Mouse (Mus musculus) cortical plate, adult 2 months (tissue): ENCODE data around the gene March8. TPM values are rescaled to one million over a fixed set of nuclear protein-coding genes. Genes with fewer than 3 reads are reported as not detected.
"Not testable (repeated sequence)": the region's sequence is repeated elsewhere in the genome, so short reads cannot be mapped to it uniquely, and the experiment has no call there.

Experiments used
- H3K27ac ChIP-seq: fragments of 200-500 bp; 2 replicates; pipeline ENCODE4 v1.5.1; 2012; ENCODE audit warnings: low read length, control low read depth, inconsistent platforms; ENCODE audit not compliant: insufficient read depth
- H3K4me1 ChIP-seq: fragments of 200-500 bp; 2 replicates; pipeline ENCODE4 v1.6.1; 2011; ENCODE audit warnings: low read length; ENCODE audit not compliant: control insufficient read depth, insufficient read depth
- H3K4me3 ChIP-seq: fragments of 200-500 bp; 2 replicates; pipeline ENCODE4 v1.5.1; 2011; ENCODE audit warnings: mild to moderate bottlenecking, low read length, control low read depth; ENCODE audit not compliant: insufficient read depth
- CTCF ChIP-seq: fragments of 200-500 bp; IDR thresholded peaks from 2 replicates; pipeline ENCODE4 v1.5.1; 2011; ENCODE audit warnings: mild to moderate bottlenecking, control low read depth, low read length; ENCODE audit not compliant: insufficient read depth; ENCODE audit errors: extremely low read depth
- POLR2A ChIP-seq: fragments of 200-500 bp; IDR thresholded peaks from 2 replicates; pipeline ENCODE4 v1.6.1; 2011; ENCODE audit warnings: mild to moderate bottlenecking, low read length, control low read depth; ENCODE audit not compliant: insufficient read depth; ENCODE audit errors: extremely low read depth
- polyA plus RNA-seq: library from polyadenylated mRNA; depleted of rRNA; stranded (reverse); fragments of >200 nt; gene quantifications from 2 replicates; pipeline ENCODE4 v1.2.3, GENCODE M21; 2012

Gene March8
- polyA plus RNA-seq, 1 experiment = 61.6 TPM

- Histone ChIP-seq H3K27ac (no peak overlapping the region), H3K4me1 (no peaks in the 10 kb centered on the region; the same call in 1 of the 2 replicates), H3K4me3 (no peak overlapping the region)
- no peak for TF ChIP-seq POLR2A
- TF ChIP-seq CTCF = no peak
Observed at GRCm38 (mm10) chr6:116349997-116350396, 12.2 kb downstream of the March8 start.

- Histone ChIP-seq H3K4me3 (no peak overlapping the region), H3K4me1 (no peaks in the 10 kb centered on the region; the same call in 1 of the 2 replicates)
- TF ChIP-seq CTCF = no peak
- TF ChIP-seq POLR2A = no peak
Observed at GRCm38 (mm10) chr6:116350643-116351042, 12.8 kb downstream of the March8 start.

GRCm38 (mm10) chr6:116351534-116351933, 13.7 kb downstream of the March8 start:
- TF ChIP-seq CTCF = no peak
- TF ChIP-seq POLR2A = no peak
- Histone ChIP-seq H3K4me1 (no peaks in the 10 kb centered on the region; the same call in 1 of the 2 replicates), H3K27ac (no peak overlapping the region), H3K4me3 (no peak overlapping the region)

More at GRCm38 (mm10) chr6:116350643-116351042, 12.8 kb downstream of the March8 start:
- H3K27ac ChIP-seq = no peak overlapping the region

- Histone ChIP-seq H3K4me3 (no peak overlapping the region), H3K4me1 (peaks cover 2% of the 10 kb centered on the region), H3K27ac (no peak overlapping the region)
- TF ChIP-seq POLR2A (no peak), CTCF (no peak)
Observed at GRCm38 (mm10) chr6:116353428-116353827, 15.6 kb downstream of the March8 start.

GRCm38 (mm10) chr6:116356311-116356947, 18.6 kb downstream of the March8 start:
- not testable (repeated sequence) for H3K4me1 ChIP-seq, H3K27ac ChIP-seq, H3K4me3 ChIP-seq

GRCm38 (mm10) chr6:116356948-116357325, 19.1 kb downstream of the March8 start:
- Histone ChIP-seq H3K27ac (no peak overlapping the region), H3K4me3 (no peak overlapping the region), H3K4me1 (peaks cover 5% of the 10 kb centered on the region; the same call in 1 of the 2 replicates)
- no peak for TF ChIP-seq CTCF
- TF ChIP-seq POLR2A = no peak

- no peak for TF ChIP-seq CTCF
- no peak for TF ChIP-seq POLR2A
- H3K27ac ChIP-seq = no peak overlapping the region
- peaks cover 5% of the 10 kb centered on the region; the same call in 1 of the 2 replicates for H3K4me1 ChIP-seq
- no peak overlapping the region for H3K4me3 ChIP-seq
Observed at GRCm38 (mm10) chr6:116358056-116358455, 20.2 kb downstream of the March8 start.

- Histone ChIP-seq H3K4me3 (no peak overlapping the region), H3K27ac (no peak overlapping the region), H3K4me1 (peaks cover 5% of the 10 kb centered on the region; the same call in 1 of the 2 replicates)
- no peak for TF ChIP-seq POLR2A
- TF ChIP-seq CTCF = no peak
Observed at GRCm38 (mm10) chr6:116359256-116359655, 21.4 kb downstream of the March8 start.

GRCm38 (mm10) chr6:116361463-116361862, 23.6 kb downstream of the March8 start:
- Histone ChIP-seq H3K4me1 (peaks cover 5% of the 10 kb centered on the region; the same call in 1 of the 2 replicates), H3K4me3 (no peak overlapping the region), H3K27ac (no peak overlapping the region)
- TF ChIP-seq CTCF (no peak), POLR2A (no peak)

- Histone ChIP-seq H3K4me3 (no peak overlapping the region), H3K4me1 (peaks cover 4% of the 10 kb centered on the region; the same call in 1 of the 2 replicates), H3K27ac (no peak overlapping the region)
- TF ChIP-seq CTCF = no peak
- no peak for TF ChIP-seq POLR2A
Observed at GRCm38 (mm10) chr6:116361993-116362392, 24.2 kb downstream of the March8 start.
